Mouse (Mus musculus): ENCODE measurements around the gene Cd81.
A peak's percentile ranks its signal among the peaks of the same experiment; 100 is the strongest.

Gene Cd81

GRCm38 (mm10) chr7:143052626-143053007 lies at the start of gene Cd81:
Gene Cd81, plus strand, starts transcription at chr7:143052739.
- peak in 1 of 2 experiments; percentile 37 for DNase-seq (ENCODE audit: low read depth in 1 of 2, low spot score in 2 of 2)

- no peak for DNase-seq (ENCODE audit: low read depth in 1 of 2, low spot score in 2 of 2)
Measured at GRCm38 (mm10) chr7:143004727-143005343, 47.7 kb upstream of the Cd81 start, which contains the start of gene Tspan32. Gene Tspan32, plus strand, starts transcription at chr7:143005046.

- DNase-seq (ENCODE audit: low read depth in 1 of 2, low spot score in 2 of 2), result no peak
Measured at GRCm38 (mm10) chr7:143005344-143006096, 47.0 kb upstream of the Cd81 start.

- DNase-seq (ENCODE audit: low read depth in 1 of 2, low spot score in 2 of 2), result no peak
Measured at GRCm38 (mm10) chr7:143006097-143006755, 46.3 kb upstream of the Cd81 start.

GRCm38 (mm10) chr7:143006756-143007598 lies 45.6 kb upstream of the Cd81 start:
- DNase-seq (ENCODE audit: low read depth in 1 of 2, low spot score in 2 of 2), result no peak

- peak; percentile 72 to 86 for DNase-seq (ENCODE audit: low read depth in 1 of 2, low spot score in 2 of 2)
Measured at GRCm38 (mm10) chr7:143007599-143008369, 44.8 kb upstream of the Cd81 start.

GRCm38 (mm10) chr7:143008370-143008926 lies 44.1 kb upstream of the Cd81 start:
- DNase-seq (ENCODE audit: low read depth in 1 of 2, low spot score in 2 of 2), result no peak

- no peak for DNase-seq (ENCODE audit: low read depth in 1 of 2, low spot score in 2 of 2)
Measured at GRCm38 (mm10) chr7:143008996-143009665, 43.4 kb upstream of the Cd81 start.

GRCm38 (mm10) chr7:143009996-143010395 lies 42.5 kb upstream of the Cd81 start:
- DNase-seq (ENCODE audit: low read depth in 1 of 2, low spot score in 2 of 2), result no peak

- no peak for DNase-seq (ENCODE audit: low read depth in 1 of 2, low spot score in 2 of 2)
Measured at GRCm38 (mm10) chr7:143011226-143011625, 41.3 kb upstream of the Cd81 start.

- DNase-seq (ENCODE audit: low read depth in 1 of 2, low spot score in 2 of 2), result no peak
Measured at GRCm38 (mm10) chr7:143012230-143012875, 40.2 kb upstream of the Cd81 start.

GRCm38 (mm10) chr7:143013420-143014178 lies 38.9 kb upstream of the Cd81 start:
- DNase-seq (ENCODE audit: low read depth in 1 of 2, low spot score in 2 of 2), result no peak

GRCm38 (mm10) chr7:143014862-143015659 lies 37.5 kb upstream of the Cd81 start:
- DNase-seq (ENCODE audit: low read depth in 1 of 2, low spot score in 2 of 2), result no peak

GRCm38 (mm10) chr7:143015755-143016423 lies 36.6 kb upstream of the Cd81 start:
- DNase-seq (ENCODE audit: low read depth in 1 of 2, low spot score in 2 of 2), result no peak

- no peak for DNase-seq (ENCODE audit: low read depth in 1 of 2, low spot score in 2 of 2)
Measured at GRCm38 (mm10) chr7:143016424-143017142, 36.0 kb upstream of the Cd81 start.

- DNase-seq (ENCODE audit: low read depth in 1 of 2, low spot score in 2 of 2), result no peak
Measured at GRCm38 (mm10) chr7:143017181-143017580, 35.4 kb upstream of the Cd81 start.
